Comparison of ENCODE assay signal across 8 mouse cellular contexts in the genomic region with DNA sequence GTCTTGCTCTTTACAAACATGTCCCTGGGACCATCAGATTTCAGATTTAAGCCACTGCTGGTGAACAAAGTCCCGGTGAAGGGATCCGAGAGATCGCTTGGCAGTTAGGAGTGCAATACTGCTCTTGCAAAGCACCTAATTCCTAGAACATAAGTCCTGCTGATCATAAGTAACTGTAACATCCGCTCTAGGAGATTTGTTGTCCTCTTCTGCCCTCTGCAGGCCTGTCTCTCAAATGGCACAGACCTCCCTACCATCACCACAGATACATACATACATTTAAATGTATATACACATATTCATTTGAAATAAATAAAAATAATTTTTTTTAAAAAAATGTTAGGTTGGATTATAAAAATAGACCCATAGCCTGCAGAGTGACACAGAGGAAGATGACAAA. TPM values are rescaled to one million over a fixed set of nuclear protein-coding genes. Genes with fewer than 3 reads are reported as not detected.
DNase-seq lines count a peak whose midpoint lies in the region; ATAC-seq lines count a peak whose summit lies in the region.

No protein-coding gene starts in this region.

- H3K9ac ChIP-seq in forebrain, embryonic 11.5 days (ENCODE audit: low read length), result no peak overlapping the region
- no peak overlapping the region for H3K9ac ChIP-seq in intestine, embryonic 14.5 days (ENCODE audit: low read length)
- H3K9ac ChIP-seq in midbrain, embryonic 16.5 days (ENCODE audit: low read depth, low read length), result no peak overlapping the region

- H3K27ac ChIP-seq in forebrain, embryonic 11.5 days (ENCODE audit: low read depth, low read length), result no peak overlapping the region
- no peak overlapping the region for H3K27ac ChIP-seq in intestine, embryonic 14.5 days (ENCODE audit: low read depth)
- no peak overlapping the region for H3K27ac ChIP-seq in midbrain, embryonic 16.5 days (ENCODE audit: low read length)

- peak; percentile 51; the same call in 1 of the 2 replicates for ATAC-seq in forebrain, embryonic 11.5 days (replicated peaks; ENCODE audit: low FRiP score)
- no peak; the same call in 1 of the 2 replicates for ATAC-seq in intestine, embryonic 14.5 days (replicated peaks; ENCODE audit: low FRiP score, low TSS enrichment, low read depth)
- ATAC-seq in midbrain, embryonic 16.5 days, result peak; percentile 93

- no peaks in the 10 kb centered on the region for H3K36me3 ChIP-seq in forebrain, embryonic 11.5 days (ENCODE audit: control insufficient read depth, insufficient read depth, low read length)
- no peaks in the 10 kb centered on the region for H3K36me3 ChIP-seq in intestine, embryonic 14.5 days (ENCODE audit: control insufficient read depth, insufficient read depth, low read length)
- H3K36me3 ChIP-seq in midbrain, embryonic 16.5 days (ENCODE audit: control insufficient read depth, insufficient read depth, low read length), result no peaks in the 10 kb centered on the region

- no peaks in the 10 kb centered on the region for H3K4me1 ChIP-seq in forebrain, embryonic 11.5 days (replicated peaks; ENCODE audit: control insufficient read depth, insufficient read depth, low read length)
- no peaks in the 10 kb centered on the region for H3K4me1 ChIP-seq in intestine, embryonic 14.5 days (replicated peaks; ENCODE audit: control insufficient read depth, insufficient read depth, low read length)
- H3K4me1 ChIP-seq in midbrain, embryonic 16.5 days (ENCODE audit: control insufficient read depth, insufficient read depth, low read length), result no peaks in the 10 kb centered on the region

- no peaks in the 10 kb centered on the region for H3K27me3 ChIP-seq in forebrain, embryonic 11.5 days (ENCODE audit: control insufficient read depth, insufficient read depth, low read length)
- H3K27me3 ChIP-seq in intestine, embryonic 14.5 days (replicated peaks; ENCODE audit: control insufficient read depth, insufficient read depth, low read length), result no peaks in the 10 kb centered on the region
- no peaks in the 10 kb centered on the region for H3K27me3 ChIP-seq in midbrain, embryonic 16.5 days (ENCODE audit: control insufficient read depth, insufficient read depth, low read depth, low read length)

- no peaks in the 10 kb centered on the region for H3K9me3 ChIP-seq in forebrain, embryonic 11.5 days (ENCODE audit: control insufficient read depth, low read length)
- H3K9me3 ChIP-seq in intestine, embryonic 14.5 days (ENCODE audit: control insufficient read depth, low read length), result no peaks in the 10 kb centered on the region
- H3K9me3 ChIP-seq in midbrain, embryonic 16.5 days (replicated peaks; ENCODE audit: control insufficient read depth, low read length, poor library complexity, severe bottlenecking), result no peaks in the 10 kb centered on the region

- intact Hi-C loops in left cerebral cortex, postnatal 10 days (cut with DNase I), result loop anchor here (5.0 kb wide), 1 partner anchor 320 kb away; no protein-coding TSS in a partner anchor

- H3K4me3 ChIP-seq in forebrain, embryonic 11.5 days (ENCODE audit: low read depth, low read length), result no peak overlapping the region
- no peak overlapping the region for H3K4me3 ChIP-seq in intestine, embryonic 14.5 days (ENCODE audit: low read depth, low read length)
- no peak overlapping the region for H3K4me3 ChIP-seq in midbrain, embryonic 16.5 days (ENCODE audit: low read depth, low read length)

- 53% methylated on average over 4 of the region's 4 CpGs for WGBS in forebrain, embryonic 11.5 days
- 29% methylated on average over 4 of the region's 4 CpGs for WGBS in intestine, embryonic 14.5 days
- WGBS in midbrain, embryonic 16.5 days, result 47% methylated on average over 4 of the region's 4 CpGs

- peak; percentile 6 to 12 for DNase-seq in spleen, postnatal 36 days (ENCODE audit: low spot score in 2 of 2)
- no peak for DNase-seq in spleen, adult 12 weeks (ENCODE audit: low spot score)
- peak; percentile 39 to 59 for DNase-seq in adrenal gland, postnatal 36 days
- DNase-seq in forebrain, embryonic 11.5 days (ENCODE audit: low spot score), result peak; percentile 63
- DNase-seq in intestine, embryonic 14.5 days (ENCODE audit: low spot score), result peak; percentile 67
- DNase-seq in left cerebral cortex, postnatal 10 days (ENCODE audit: extremely low spot score in 1 of 2, low spot score in 2 of 2), result peak; percentile 39 to 47
- DNase-seq in thymus, postnatal 14 days, result peak; percentile 49

- H3K4me2 ChIP-seq in forebrain, embryonic 11.5 days (ENCODE audit: low read depth, low read length, severe bottlenecking), result no peak overlapping the region
- no peak overlapping the region for H3K4me2 ChIP-seq in intestine, embryonic 14.5 days (ENCODE audit: low read length)
- no peak overlapping the region for H3K4me2 ChIP-seq in midbrain, embryonic 16.5 days (ENCODE audit: low read length)

RNA-seq across cellular contexts. Expression of gene Tmem45a2, which starts 21.3 kb away (rescaled TPM):
- total RNA-seq in adrenal gland, postnatal 36 days (2021), result not detected
- polyA plus RNA-seq in forebrain, embryonic 11.5 days (2014; fragmentation: Nextera tagmentation; extraction: Ambion mirVana), result not detected in 2 replicates
- polyA plus RNA-seq in intestine, embryonic 14.5 days (2014; fragmentation: Nextera tagmentation; extraction: Ambion mirVana), result 0.08 TPM in 1 of 2 replicates, not detected in the other
- not detected for total RNA-seq in left cerebral cortex, postnatal 10 days (2021)
- not detected in 2 replicates for polyA plus RNA-seq in midbrain, embryonic 16.5 days (2015; fragmentation: Nextera tagmentation; extraction: Ambion mirVana)

RNA-seq across cellular contexts. Expression of gene Tomm70a, which starts 29.0 kb away (rescaled TPM):
- total RNA-seq in adrenal gland, postnatal 36 days (2021), result 10 to 100 TPM; 56.3 to 59.2 TPM
- polyA plus RNA-seq in forebrain, embryonic 11.5 days (2014; fragmentation: Nextera tagmentation; extraction: Ambion mirVana), result 68.6 TPM in 2 replicates
- polyA plus RNA-seq in intestine, embryonic 14.5 days (2014; fragmentation: Nextera tagmentation; extraction: Ambion mirVana), result 58.5 and 61.4 TPM in 2 replicates
- 100 to 1,000 TPM; 123 TPM for total RNA-seq in left cerebral cortex, postnatal 10 days (2021)
- 63.0 and 66.3 TPM in 2 replicates for polyA plus RNA-seq in midbrain, embryonic 16.5 days (2015; fragmentation: Nextera tagmentation; extraction: Ambion mirVana)
